Mouse (Mus musculus): ENCODE data around the gene Alcam. TPM values are rescaled to one million over a fixed set of nuclear protein-coding genes. Genes with fewer than 3 reads are reported as not detected.

Alcam gene
- total and polyA plus RNA-seq, 2 experiments from 2014 or later: 40.3 to 154 TPM

DNA sequence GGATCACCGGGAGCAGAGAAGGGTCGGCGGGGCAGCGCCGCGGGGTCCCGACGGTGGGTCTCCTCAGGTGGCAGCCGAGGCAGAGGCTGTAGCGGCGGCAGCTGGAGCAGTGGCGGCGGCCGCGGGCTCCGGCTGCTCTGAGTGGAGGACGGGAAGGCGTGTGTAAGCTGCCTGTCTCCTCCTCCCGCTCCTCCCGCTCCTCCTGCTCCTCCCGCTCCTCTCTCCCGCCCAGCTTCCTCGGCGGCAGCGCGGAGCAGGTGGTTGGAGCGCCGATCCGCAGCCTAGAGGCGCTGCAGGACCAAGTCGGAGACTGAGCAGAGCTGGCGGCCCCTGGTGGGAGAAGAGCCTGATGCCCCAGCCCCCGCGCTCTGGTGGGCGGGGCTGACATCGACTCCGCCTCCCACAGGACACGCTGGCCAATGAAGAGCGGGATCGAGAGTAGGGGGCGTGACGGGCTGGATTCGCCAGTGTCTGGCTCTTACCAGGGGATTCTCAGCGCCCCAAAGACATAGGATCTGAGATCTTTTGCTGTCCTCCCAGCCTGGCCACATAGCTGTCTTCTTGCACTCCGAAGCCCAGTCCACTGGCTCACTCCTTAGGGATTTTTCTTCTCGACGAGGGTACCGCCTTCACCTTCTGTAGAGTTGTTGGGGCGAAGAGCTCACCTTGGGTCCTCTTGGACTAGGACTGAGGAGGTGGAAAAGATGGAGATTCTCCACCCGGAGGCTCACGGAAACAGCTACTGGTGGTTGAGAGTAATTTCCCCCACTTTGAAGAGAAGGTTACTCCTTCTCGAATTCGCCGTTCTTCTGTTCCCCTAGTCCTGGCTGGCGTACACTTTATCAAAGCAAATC, 785 bp downstream of the Alcam start:
- DNase-seq (ENCODE audit: low spot score): peak; percentile 99
- under 1% methylated on average over 50 of the region's 55 CpGs for WGBS
- no peaks in the 10 kb centered on the region for H3K36me3 ChIP-seq (ENCODE audit: insufficient read depth, low read length)
- peak overlapping the region; percentile 70 for H3K9ac ChIP-seq (replicated peaks; ENCODE audit: low read length, poor library complexity, severe bottlenecking)
- 0 out of 2 replicates have a peak, but pooled peaks cover 5% of the 10 kb centered on the region for H3K4me1 ChIP-seq (ENCODE audit: insufficient read depth, low read length)
- peak overlapping the region; percentile 79 for H3K27ac ChIP-seq (ENCODE audit: low read depth, low read length)
- H3K4me2 ChIP-seq (ENCODE audit: low read depth, low read length, poor library complexity, severe bottlenecking): peak overlapping the region; percentile 72
- peak overlapping the region; percentile 74 for H3K4me3 ChIP-seq (ENCODE audit: low read depth, low read length)
- ATAC-seq (ENCODE audit: low FRiP score): peak; percentile 96
- peak; percentile 98 for TF ChIP-seq CTCF (IDR thresholded peaks at IDR 0.05)
- no peaks in the 10 kb centered on the region for H3K27me3 ChIP-seq (ENCODE audit: insufficient read depth, low read length)
- no peaks in the 10 kb centered on the region for H3K9me3 ChIP-seq (ENCODE audit: low read length)

DNA sequence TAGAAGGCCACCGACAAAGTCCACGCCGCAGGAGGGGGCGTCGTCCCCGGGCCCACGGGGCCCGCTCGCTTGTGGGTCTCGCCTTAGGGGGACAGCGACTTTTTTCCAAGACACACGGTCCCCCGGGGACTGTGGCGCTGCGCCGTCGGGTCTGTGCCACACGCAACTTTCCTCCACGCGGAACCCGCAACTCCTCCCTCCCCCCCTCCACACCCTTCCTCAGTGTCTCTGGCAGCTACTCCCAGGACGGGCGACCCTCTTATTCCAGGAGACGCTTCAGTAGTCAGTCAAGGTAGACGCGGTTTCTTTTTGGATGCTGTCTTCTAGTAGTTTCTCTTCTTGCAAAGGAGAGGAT, 1.4 kb downstream of the Alcam start:
- TF ChIP-seq CTCF (IDR thresholded peaks at IDR 0.05): no peak
- Histone ChIP-seq H3K36me3 (ENCODE audit: insufficient read depth, low read length) (no peaks in the 10 kb centered on the region), H3K4me2 (ENCODE audit: low read depth, low read length, poor library complexity, severe bottlenecking) (peak overlapping the region; percentile 72), H3K9me3 (ENCODE audit: low read length) (no peaks in the 10 kb centered on the region), H3K27me3 (ENCODE audit: insufficient read depth, low read length) (no peaks in the 10 kb centered on the region), H3K27ac (ENCODE audit: low read depth, low read length) (peak overlapping the region; percentile 68), H3K9ac (replicated peaks; ENCODE audit: low read length, poor library complexity, severe bottlenecking) (peak overlapping the region; percentile 70), H3K4me1 (ENCODE audit: insufficient read depth, low read length) (0 out of 2 replicates have a peak, but pooled peaks cover 5% of the 10 kb centered on the region), H3K4me3 (ENCODE audit: low read depth, low read length) (peak overlapping the region; percentile 74)
- WGBS: under 1% methylated on average over 26 of the region's 26 CpGs
- peak; percentile 26 for DNase-seq (ENCODE audit: low spot score)
- ATAC-seq (ENCODE audit: low FRiP score): peak; percentile 2; the same call in 1 of the 2 replicates

DNA sequence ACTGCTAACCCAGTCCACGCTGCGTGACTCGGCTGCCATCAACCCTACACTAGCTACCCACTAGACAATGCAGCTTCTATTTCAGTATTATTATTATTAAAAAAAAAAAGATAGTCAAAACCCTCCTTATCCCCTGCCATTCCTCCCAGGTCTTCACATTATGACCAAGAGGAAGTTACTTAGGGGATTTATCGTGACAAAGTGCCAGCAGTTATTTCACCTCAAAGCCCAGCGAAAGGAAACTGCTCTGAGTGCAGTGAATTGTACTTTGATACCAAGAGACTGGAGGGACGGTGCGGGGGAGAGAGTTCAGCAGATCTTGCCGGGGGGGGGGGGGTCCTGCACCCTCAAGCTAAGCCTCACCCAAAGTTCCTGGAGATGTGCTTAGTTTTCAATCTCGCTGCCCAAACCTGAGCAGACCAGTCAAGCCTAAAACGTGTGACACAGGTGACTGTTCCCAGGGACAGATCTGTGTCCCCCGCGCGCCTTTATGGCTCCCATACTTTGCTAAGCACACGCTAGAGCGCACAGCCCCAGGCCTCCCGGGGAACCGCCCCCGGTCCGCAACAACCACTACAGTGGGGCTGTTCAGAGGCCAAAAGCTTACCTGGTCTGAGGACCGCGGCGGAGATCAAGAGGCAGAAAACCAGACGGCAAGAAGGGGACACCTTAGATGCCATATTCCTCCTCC, 1.9 kb downstream of the Alcam start:
- no peak; the same call in 1 of the 2 replicates for TF ChIP-seq CTCF (IDR thresholded peaks at IDR 0.05)
- DNase-seq (ENCODE audit: low spot score): peak; percentile 37
- H3K4me3 ChIP-seq (ENCODE audit: low read depth, low read length): peak overlapping the region; percentile 74
- peak overlapping the region; percentile 72 for H3K4me2 ChIP-seq (ENCODE audit: low read depth, low read length, poor library complexity, severe bottlenecking)
- no peak for ATAC-seq (ENCODE audit: low FRiP score)
- WGBS: under 1% methylated on average over 23 of the region's 23 CpGs
- H3K9me3 ChIP-seq (ENCODE audit: low read length): no peaks in the 10 kb centered on the region
- no peaks in the 10 kb centered on the region for H3K36me3 ChIP-seq (ENCODE audit: insufficient read depth, low read length)
- H3K27ac ChIP-seq (ENCODE audit: low read depth, low read length): peak overlapping the region; percentile 77; the same call in 1 of the 2 replicates
- 0 out of 2 replicates have a peak, but pooled peaks cover 5% of the 10 kb centered on the region for H3K4me1 ChIP-seq (ENCODE audit: insufficient read depth, low read length)
- no peaks in the 10 kb centered on the region for H3K27me3 ChIP-seq (ENCODE audit: insufficient read depth, low read length)
- peak overlapping the region; percentile 70 for H3K9ac ChIP-seq (replicated peaks; ENCODE audit: low read length, poor library complexity, severe bottlenecking)

DNA sequence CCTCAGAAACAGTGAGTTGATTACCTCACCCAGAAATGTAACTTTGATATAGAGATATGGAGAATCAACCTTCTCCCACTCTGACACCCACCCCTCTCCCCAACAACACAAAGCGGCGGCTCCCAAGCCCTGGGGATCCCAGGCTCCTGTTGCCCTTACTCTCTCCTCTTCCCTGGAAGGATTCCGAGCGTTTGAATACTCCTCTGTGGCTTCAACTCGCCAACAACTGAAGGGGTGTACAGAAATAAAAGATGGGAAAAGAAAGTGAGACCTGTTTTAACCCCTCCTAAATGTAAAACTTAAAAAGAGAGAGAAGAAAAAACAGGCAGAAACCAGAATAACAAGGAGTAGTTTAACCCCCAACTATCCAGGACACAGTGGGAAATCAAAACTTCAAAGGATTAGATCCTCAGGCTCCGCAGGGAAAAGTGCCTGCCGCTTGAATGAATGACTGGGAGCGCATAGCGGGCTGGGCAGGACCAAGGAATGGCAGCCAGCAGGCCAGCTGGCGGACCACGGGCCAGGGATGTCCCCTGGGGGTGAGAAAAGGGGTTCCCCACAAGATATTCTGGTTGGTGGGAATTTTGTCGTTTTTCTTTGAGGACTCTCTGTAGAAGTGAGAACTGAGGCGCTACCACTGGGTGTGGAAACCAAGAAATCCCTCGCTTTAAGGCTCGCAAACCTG, 2.6 kb downstream of the Alcam start:
- Histone ChIP-seq H3K27me3 (ENCODE audit: insufficient read depth, low read length) (no peaks in the 10 kb centered on the region), H3K27ac (ENCODE audit: low read depth, low read length) (peak overlapping the region; percentile 77), H3K36me3 (ENCODE audit: insufficient read depth, low read length) (no peaks in the 10 kb centered on the region), H3K4me3 (ENCODE audit: low read depth, low read length) (peak overlapping the region; percentile 74), H3K9me3 (ENCODE audit: low read length) (no peaks in the 10 kb centered on the region), H3K4me1 (ENCODE audit: insufficient read depth, low read length) (0 out of 2 replicates have a peak, but pooled peaks cover 5% of the 10 kb centered on the region), H3K4me2 (ENCODE audit: low read depth, low read length, poor library complexity, severe bottlenecking) (peak overlapping the region; percentile 72), H3K9ac (replicated peaks; ENCODE audit: low read length, poor library complexity, severe bottlenecking) (peak overlapping the region; percentile 70)
- ATAC-seq (ENCODE audit: low FRiP score) (no peak), DNase-seq (ENCODE audit: low spot score) (peak; percentile 64)
- under 1% methylated on average over 15 of the region's 15 CpGs for WGBS
- peak; percentile 25 for TF ChIP-seq CTCF (IDR thresholded peaks at IDR 0.05)

DNA sequence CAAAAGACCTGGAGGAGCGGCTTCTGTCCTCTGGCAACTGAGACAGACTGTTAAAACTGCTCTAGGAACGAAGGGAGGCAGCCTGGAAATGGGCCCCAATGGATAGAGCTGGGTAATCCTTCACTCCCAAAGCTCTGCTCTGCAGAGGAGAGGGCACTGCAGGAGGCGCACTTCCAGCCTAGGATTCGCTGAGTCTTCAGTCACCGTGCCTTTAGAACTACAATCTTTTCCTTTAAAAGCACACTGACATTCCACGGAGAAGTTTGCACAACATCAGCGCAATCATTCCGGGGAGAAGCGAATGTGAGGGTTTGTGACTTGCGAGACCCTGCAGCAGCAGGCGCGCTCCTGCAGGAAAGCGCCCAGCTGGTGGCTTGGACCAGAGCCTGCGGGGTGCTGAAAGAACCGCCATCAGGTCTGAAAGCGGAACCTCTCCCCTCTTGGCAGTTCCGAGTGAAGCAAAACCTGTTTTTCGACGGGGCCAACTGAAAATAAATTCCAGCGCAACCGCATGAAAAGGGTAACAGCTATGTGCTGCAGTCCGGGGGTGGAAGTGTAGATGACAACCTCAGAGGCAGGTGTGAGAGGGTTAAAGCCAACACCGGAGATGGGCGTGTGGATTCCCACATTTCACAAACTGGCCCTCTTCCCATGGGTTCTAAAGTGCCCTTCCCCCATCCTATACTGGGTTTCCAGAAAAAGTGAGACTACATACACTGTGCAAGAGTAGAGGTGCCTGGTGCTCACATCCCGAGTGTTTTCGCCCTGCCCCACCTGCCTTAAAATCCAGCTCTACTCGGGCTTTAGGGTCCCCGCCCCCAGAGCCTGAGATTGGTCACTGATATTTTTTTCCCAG, 3.4 kb downstream of the Alcam start:
- Histone ChIP-seq H3K4me1 (ENCODE audit: insufficient read depth, low read length) (0 out of 2 replicates have a peak, but pooled peaks cover 5% of the 10 kb centered on the region), H3K4me3 (ENCODE audit: low read depth, low read length) (peak overlapping the region; percentile 74), H3K27me3 (ENCODE audit: insufficient read depth, low read length) (no peaks in the 10 kb centered on the region), H3K4me2 (ENCODE audit: low read depth, low read length, poor library complexity, severe bottlenecking) (peak overlapping the region; percentile 72), H3K27ac (ENCODE audit: low read depth, low read length) (peak overlapping the region; percentile 77), H3K9ac (replicated peaks; ENCODE audit: low read length, poor library complexity, severe bottlenecking) (peak overlapping the region; percentile 70), H3K36me3 (ENCODE audit: insufficient read depth, low read length) (no peaks in the 10 kb centered on the region), H3K9me3 (ENCODE audit: low read length) (no peaks in the 10 kb centered on the region)
- TF ChIP-seq CTCF (IDR thresholded peaks at IDR 0.05): no peak
- ATAC-seq (ENCODE audit: low FRiP score) (no peak), DNase-seq (ENCODE audit: low spot score) (peak; percentile 64)
- WGBS: under 1% methylated on average over 28 of the region's 28 CpGs
